Mouse (Mus musculus) forebrain, embryonic 12.5 days (tissue): ENCODE data around the gene Ceacam20. TPM values are rescaled to one million over a fixed set of nuclear protein-coding genes. Genes with fewer than 3 reads are reported as not detected.
"Not testable (repeated sequence)": the region's sequence is repeated elsewhere in the genome, so short reads cannot be mapped to it uniquely, and the experiment has no call there.

Experiments used
- ATAC-seq: fragments of 200-750 bp; cut with Nextera tagmentation; 2 replicates; pipeline ENCODE4 v1.8.0; 2017; ENCODE audit warnings: moderate TSS enrichment; ENCODE audit not compliant: low FRiP score
- H3K27ac ChIP-seq: fragments of 300-500 bp; sonication (generic); 2 replicates; pipeline ENCODE4 v1.5.1; 2016; ENCODE audit warnings: mild to moderate bottlenecking
- H3K27me3 ChIP-seq: fragments of 300-500 bp; sonication (generic); 2 replicates; pipeline ENCODE4 v1.6.1; 2016; ENCODE audit warnings: mild to moderate bottlenecking
- H3K36me3 ChIP-seq: fragments of 300-500 bp; sonication (generic); replicated peaks from 2 replicates; pipeline ENCODE4 v1.6.1; 2016; ENCODE audit warnings: mild to moderate bottlenecking
- H3K4me1 ChIP-seq: fragments of 300-500 bp; sonication (generic); 2 replicates; pipeline ENCODE4 v1.6.1; 2016
- H3K4me2 ChIP-seq: fragments of 300-500 bp; sonication (generic); 2 replicates; pipeline ENCODE4 v1.6.1; 2016; ENCODE audit warnings: mild to moderate bottlenecking, moderate library complexity
- H3K4me3 ChIP-seq: fragments of 300-500 bp; sonication (generic); replicated peaks from 2 replicates; pipeline ENCODE4 v1.5.1; 2016; ENCODE audit warnings: mild to moderate bottlenecking
- H3K9ac ChIP-seq: fragments of 300-500 bp; sonication (generic); 2 replicates; pipeline ENCODE4 v1.6.1; 2016; ENCODE audit warnings: mild to moderate bottlenecking
- H3K9me3 ChIP-seq: fragments of 300-500 bp; sonication (generic); 2 replicates; pipeline ENCODE4 v1.6.1; 2016
- WGBS: fragments of 180-500 bp; shearing (Covaris S2); methylation state at CpG from one replicate; pipeline ENCODE4 v1.1.7; 2016; 5-methylcytosine and 5-hydroxymethylcytosine counted together
- polyA plus RNA-seq: library from polyadenylated mRNA; unstranded; fragments of >200 nt; fragmentation: Nextera tagmentation; extraction: Ambion mirVana; gene quantifications from 2 replicates; pipeline ENCODE4 v1.2.1, GENCODE M21; 2016

The Ceacam20 gene
- not detected in 2 replicates for polyA plus RNA-seq

GRCm38 (mm10) chr7:19964985-19965579 is at the start of gene Ceacam20:
Ceacam20 (plus strand) TSS chr7:19965412.
- H3K4me3 ChIP-seq: no peak within 1 kb of the TSS
- H3K9ac ChIP-seq: no peak within 1 kb of the TSS
- no peak within 1 kb of the TSS for H3K27ac ChIP-seq
- H3K9me3 ChIP-seq: peaks cover 10% of the 10 kb centered on the region
- H3K36me3 ChIP-seq: no peaks in the 10 kb centered on the region
- 81% methylated on average over 7 of the region's 7 CpGs for WGBS
- ATAC-seq: no peak
- no peak within 1 kb of the TSS for H3K4me2 ChIP-seq
- H3K27me3 ChIP-seq: no peaks in the 10 kb centered on the region
- no peaks in the 10 kb centered on the region for H3K4me1 ChIP-seq

GRCm38 (mm10) chr7:19920166-19920505 is 45.1 kb upstream of the Ceacam20 start:
- no peaks in the 10 kb centered on the region for H3K27me3 ChIP-seq
- H3K4me2 ChIP-seq: peak overlapping the region; percentile 84
- peak overlapping the region; percentile 70 for H3K4me3 ChIP-seq
- H3K4me1 ChIP-seq: peaks cover 9% of the 10 kb centered on the region; the same call in 1 of the 2 replicates
- H3K27ac ChIP-seq: no peak overlapping the region
- H3K36me3 ChIP-seq: peaks cover 4% of the 10 kb centered on the region; the same call in 1 of the 2 replicates
- peak overlapping the region; percentile 77 for H3K9ac ChIP-seq
- no peaks in the 10 kb centered on the region for H3K9me3 ChIP-seq
- ATAC-seq: peak; percentile 37; the same call in 1 of the 2 replicates
- 32% methylated on average over 4 of the region's 4 CpGs for WGBS

GRCm38 (mm10) chr7:19920506-19921261 is 44.5 kb upstream of the Ceacam20 start, which contains the start of gene Pvr:
Pvr (minus strand) TSS chr7:19921160.
- Histone ChIP-seq H3K9me3 (no peaks in the 10 kb centered on the region), H3K27me3 (no peaks in the 10 kb centered on the region), H3K9ac (peak within 1 kb of the TSS; percentile 77), H3K36me3 (peaks cover 4% of the 10 kb centered on the region; the same call in 1 of the 2 replicates), H3K27ac (0 out of 2 replicates have a peak within 1 kb of the TSS, but pooled peaks have one; percentile 50), H3K4me1 (peaks cover 9% of the 10 kb centered on the region; the same call in 1 of the 2 replicates), H3K4me2 (peak within 1 kb of the TSS; percentile 84), H3K4me3 (peak within 1 kb of the TSS; percentile 70)
- WGBS: under 1% methylated on average over 60 of the region's 60 CpGs
- ATAC-seq: peak; percentile 85

- H3K27me3 ChIP-seq: no peaks in the 10 kb centered on the region
- no peak overlapping the region for H3K4me3 ChIP-seq
- H3K36me3 ChIP-seq: no peaks in the 10 kb centered on the region
- H3K4me1 ChIP-seq: peaks cover 9% of the 10 kb centered on the region; the same call in 1 of the 2 replicates
- no peak overlapping the region for H3K27ac ChIP-seq
- 47% methylated on average over 2 of the region's 2 CpGs for WGBS
- no peak overlapping the region for H3K4me2 ChIP-seq
- H3K9me3 ChIP-seq: no peaks in the 10 kb centered on the region
- ATAC-seq: no peak
- H3K9ac ChIP-seq: no peak overlapping the region
Measured at GRCm38 (mm10) chr7:19923354-19923753, 41.9 kb upstream of the Ceacam20 start.

- ATAC-seq: no peak
- H3K27me3 ChIP-seq: no peaks in the 10 kb centered on the region
- H3K4me3 ChIP-seq: no peak overlapping the region
- H3K27ac ChIP-seq: no peak overlapping the region
- peaks cover 9% of the 10 kb centered on the region; the same call in 1 of the 2 replicates for H3K4me1 ChIP-seq
- no peaks in the 10 kb centered on the region for H3K36me3 ChIP-seq
- no peak overlapping the region for H3K4me2 ChIP-seq
- H3K9me3 ChIP-seq: no peaks in the 10 kb centered on the region
- no peak overlapping the region for H3K9ac ChIP-seq
- WGBS: 16% methylated on average over 12 of the region's 15 CpGs
Measured at GRCm38 (mm10) chr7:19923797-19924196, 41.4 kb upstream of the Ceacam20 start.

DNA sequence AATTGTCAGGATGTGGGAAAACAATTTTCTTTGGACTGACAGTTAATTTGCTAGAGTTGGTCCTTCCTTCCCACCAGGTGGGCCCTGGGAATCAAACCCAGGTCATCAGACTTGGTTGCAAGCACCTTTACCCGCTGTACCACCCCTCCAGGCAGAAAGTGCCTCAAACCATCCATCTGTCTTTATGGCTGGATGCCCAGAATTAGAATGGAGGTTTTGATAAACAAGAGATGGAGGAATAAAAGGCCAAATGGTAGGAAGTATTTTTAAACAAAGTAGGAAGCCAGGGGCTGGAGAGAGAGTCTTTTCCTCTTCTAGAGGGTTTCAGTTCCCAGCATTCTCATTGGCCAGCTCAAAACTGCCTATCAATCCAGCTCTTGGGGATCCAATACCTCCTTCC is 39.8 kb upstream of the Ceacam20 start:
- Histone ChIP-seq H3K4me2 (no peak overlapping the region), H3K4me1 (peaks cover 3% of the 10 kb centered on the region; the same call in 1 of the 2 replicates), H3K27me3 (no peaks in the 10 kb centered on the region), H3K9ac (no peak overlapping the region), H3K9me3 (no peaks in the 10 kb centered on the region), H3K36me3 (no peaks in the 10 kb centered on the region), H3K4me3 (no peak overlapping the region), H3K27ac (no peak overlapping the region)
- no peak for ATAC-seq
- 67% methylated on average over 1 of the region's 1 CpGs for WGBS

GRCm38 (mm10) chr7:19926849-19927480 is 38.2 kb upstream of the Ceacam20 start:
- H3K9ac ChIP-seq: no peak overlapping the region
- no peaks in the 10 kb centered on the region for H3K27me3 ChIP-seq
- ATAC-seq: no peak
- 77% methylated on average over 2 of the region's 2 CpGs for WGBS
- H3K4me2 ChIP-seq: no peak overlapping the region
- peaks cover 3% of the 10 kb centered on the region; the same call in 1 of the 2 replicates for H3K4me1 ChIP-seq
- no peak overlapping the region for H3K4me3 ChIP-seq
- H3K9me3 ChIP-seq: no peaks in the 10 kb centered on the region
- H3K27ac ChIP-seq: no peak overlapping the region
- H3K36me3 ChIP-seq: no peaks in the 10 kb centered on the region

GRCm38 (mm10) chr7:19928486-19928885 is 36.7 kb upstream of the Ceacam20 start:
- WGBS: 51% methylated on average over 5 of the region's 5 CpGs
- no peak for ATAC-seq

DNA sequence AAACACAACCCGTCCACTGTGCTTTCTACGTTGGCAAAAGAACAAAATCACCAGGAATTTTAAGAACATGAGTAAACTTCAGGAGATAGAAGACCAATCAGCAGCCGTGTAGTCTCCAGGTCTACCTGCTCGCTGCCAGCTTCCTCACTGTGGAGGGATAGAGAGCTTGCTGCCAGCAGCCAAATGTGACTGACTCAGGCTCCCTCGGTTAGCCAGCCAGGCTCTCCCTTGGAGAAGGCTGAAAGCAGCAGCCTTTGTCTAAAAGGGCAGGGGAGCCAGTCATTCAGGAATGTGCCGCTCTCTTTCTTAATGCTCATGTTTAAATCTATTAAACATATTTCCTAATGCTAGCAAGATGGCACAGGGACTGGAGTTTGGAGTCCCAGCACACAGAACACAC is 34.7 kb upstream of the Ceacam20 start:
- 73% methylated on average over 6 of the region's 6 CpGs for WGBS
- H3K4me3 ChIP-seq, H3K9me3 ChIP-seq, H3K4me2 ChIP-seq, ATAC-seq, H3K27me3 ChIP-seq, H3K4me1 ChIP-seq, H3K9ac ChIP-seq, H3K36me3 ChIP-seq, H3K27ac ChIP-seq: not testable (repeated sequence)

More at GRCm38 (mm10) chr7:19928486-19928885, 36.7 kb upstream of the Ceacam20 start:
- Histone ChIP-seq H3K4me1 (peaks cover 9% of the 10 kb centered on the region; the same call in 1 of the 2 replicates), H3K9me3 (no peaks in the 10 kb centered on the region), H3K36me3 (no peaks in the 10 kb centered on the region), H3K9ac (no peak overlapping the region), H3K4me2 (no peak overlapping the region), H3K4me3 (no peak overlapping the region), H3K27me3 (no peaks in the 10 kb centered on the region), H3K27ac (no peak overlapping the region)

DNA sequence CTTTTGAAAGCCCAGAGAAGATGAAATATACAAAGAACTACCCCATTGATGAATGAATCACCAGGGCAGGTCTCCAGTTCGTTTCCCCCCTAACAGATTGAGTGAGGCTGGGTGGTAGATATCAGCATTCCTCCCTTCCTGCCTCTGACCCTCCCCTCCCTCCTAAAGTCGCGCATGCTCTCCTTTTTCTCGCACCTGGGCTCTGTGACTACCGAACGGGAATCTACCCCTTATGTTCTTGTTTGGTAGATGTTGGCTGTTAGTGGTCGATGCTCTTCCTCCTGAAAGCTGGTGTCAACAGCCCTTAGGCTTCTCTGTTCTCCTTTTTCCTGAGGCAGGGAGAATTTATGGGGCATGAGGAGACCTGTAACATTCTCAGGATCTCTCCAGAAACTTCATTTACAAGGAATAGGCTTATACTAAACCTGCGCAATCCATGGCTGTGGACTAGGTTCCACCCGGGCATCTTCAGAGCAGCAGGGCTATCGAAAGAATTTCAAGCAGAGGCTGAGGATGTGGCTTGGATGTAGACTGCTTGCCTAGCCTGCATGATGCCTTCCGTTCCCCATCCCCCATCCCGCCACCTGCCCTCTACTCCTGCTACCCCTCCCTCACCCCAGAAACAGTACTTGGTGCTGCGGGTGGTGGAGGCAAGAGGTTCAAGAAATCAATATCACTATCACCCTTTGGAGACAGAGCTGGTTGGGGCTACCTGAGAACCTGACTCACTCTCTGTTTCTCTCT is 32.9 kb upstream of the Ceacam20 start:
- H3K9ac ChIP-seq: no peak overlapping the region
- 28% methylated on average over 13 of the region's 13 CpGs for WGBS
- peak overlapping the region; percentile 46 for H3K4me2 ChIP-seq
- ATAC-seq: no peak
- H3K9me3 ChIP-seq: no peaks in the 10 kb centered on the region
- no peak overlapping the region for H3K27ac ChIP-seq
- H3K4me1 ChIP-seq: 0 out of 2 replicates have a peak, but pooled peaks cover 6% of the 10 kb centered on the region
- H3K36me3 ChIP-seq: no peaks in the 10 kb centered on the region
- no peaks in the 10 kb centered on the region for H3K27me3 ChIP-seq
- no peak overlapping the region for H3K4me3 ChIP-seq

DNA sequence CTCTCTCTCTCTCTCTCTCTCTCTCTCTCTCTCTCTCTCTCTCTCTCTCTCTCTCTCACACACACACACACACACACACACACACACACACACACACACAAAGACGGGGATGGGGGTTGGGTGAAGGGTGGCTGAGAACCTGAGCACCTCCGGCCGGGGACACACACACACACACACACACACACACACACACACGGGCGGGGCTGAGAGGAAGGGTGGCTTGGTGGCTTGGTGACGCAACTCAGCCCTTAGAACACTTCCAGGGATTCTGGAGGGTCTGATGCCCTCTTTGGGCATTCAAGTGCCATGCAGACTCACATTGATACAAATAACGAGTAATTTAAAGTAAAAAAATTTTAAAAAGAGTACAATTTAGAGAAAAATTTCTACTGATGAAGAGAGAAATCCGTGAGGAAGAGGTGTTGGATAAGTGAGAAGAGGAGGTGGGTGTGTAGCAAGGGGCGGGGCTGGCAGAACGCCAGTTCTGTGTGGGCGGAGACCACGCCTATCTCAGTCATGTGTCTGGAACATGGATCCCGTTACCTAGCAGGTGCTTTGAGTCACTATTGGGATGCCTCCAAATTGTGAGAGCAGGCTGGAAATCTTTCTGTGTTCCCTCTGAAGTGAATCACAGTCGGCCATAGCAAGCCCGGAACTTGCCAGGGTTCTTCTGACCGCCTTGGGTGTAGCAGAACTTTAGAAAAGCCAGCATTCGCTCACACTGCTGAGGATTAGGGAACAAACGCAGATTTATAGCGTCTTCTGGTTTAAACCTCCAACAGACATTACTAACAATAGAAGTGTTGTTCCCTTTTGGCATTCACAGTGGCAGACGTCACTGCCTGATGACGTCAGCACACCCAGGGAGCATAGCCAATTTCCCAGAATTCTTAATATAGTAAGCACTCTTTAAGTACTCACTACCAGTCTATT is 32.1 kb upstream of the Ceacam20 start:
- H3K9ac ChIP-seq: no peak overlapping the region
- peak overlapping the region; percentile 46 for H3K4me2 ChIP-seq
- peak; percentile 82; the same call in 1 of the 2 replicates for ATAC-seq
- H3K27me3 ChIP-seq: no peaks in the 10 kb centered on the region
- no peaks in the 10 kb centered on the region for H3K36me3 ChIP-seq
- peak overlapping the region; percentile 19 for H3K4me3 ChIP-seq
- no peaks in the 10 kb centered on the region for H3K9me3 ChIP-seq
- WGBS: 27% methylated on average over 21 of the region's 21 CpGs
- H3K4me1 ChIP-seq: 0 out of 2 replicates have a peak, but pooled peaks cover 6% of the 10 kb centered on the region
- no peak overlapping the region for H3K27ac ChIP-seq
